Mouse (Mus musculus) activated CD4-positive, CD25-positive, alpha-beta regulatory T cell, adult 4 months (primary cell): ENCODE results near the gene Ythdf2. TPM values are rescaled to one million over a fixed set of nuclear protein-coding genes. Genes with fewer than 3 reads are reported as not detected.

Experiments used
- ATAC-seq: one replicate; pipeline ENCODE4 v1.8.0; 2017
- polyA plus RNA-seq, 2 experiments: library from polyadenylated mRNA; unstranded; fragments of 100-300 nt; shearing (Covaris generic); gene quantifications; one replicate each; pipeline ENCODE4 v1.2.1; 2017

Gene Ythdf2
- polyA plus RNA-seq, 2 experiments from 2014 or later, result 91.1 to 128 TPM

- no peak for ATAC-seq
Measured at GRCm38 (mm10) chr4:132145092-132145491, 67.0 kb downstream of the Ythdf2 start.

GRCm38 (mm10) chr4:132144080-132144841 lies 67.8 kb downstream of the Ythdf2 start, which contains the start of gene Oprd1:
Gene Oprd1, minus strand, starts transcription at chr4:132144486.
- ATAC-seq, result no peak

DNA sequence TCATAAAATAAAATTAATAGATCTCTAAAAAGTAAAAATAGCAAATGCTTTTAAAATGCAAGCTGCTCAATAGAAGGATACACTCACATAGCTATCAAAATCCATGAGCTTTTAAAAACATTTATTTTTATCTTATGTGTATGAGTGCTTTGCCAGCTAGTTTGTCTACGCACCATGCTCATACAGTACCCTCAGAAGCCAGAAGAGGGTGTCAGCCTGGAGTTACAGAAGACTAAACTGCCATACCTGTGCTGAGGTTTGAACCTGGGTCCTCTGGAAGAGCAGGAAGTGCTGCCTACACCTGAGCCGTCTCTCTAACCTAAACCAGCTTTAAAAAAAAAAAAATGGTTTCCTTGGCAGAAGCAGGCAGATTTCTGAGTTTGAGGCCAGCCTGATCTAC lies 73.5 kb downstream of the Ythdf2 start:
- ATAC-seq, result no peak

DNA sequence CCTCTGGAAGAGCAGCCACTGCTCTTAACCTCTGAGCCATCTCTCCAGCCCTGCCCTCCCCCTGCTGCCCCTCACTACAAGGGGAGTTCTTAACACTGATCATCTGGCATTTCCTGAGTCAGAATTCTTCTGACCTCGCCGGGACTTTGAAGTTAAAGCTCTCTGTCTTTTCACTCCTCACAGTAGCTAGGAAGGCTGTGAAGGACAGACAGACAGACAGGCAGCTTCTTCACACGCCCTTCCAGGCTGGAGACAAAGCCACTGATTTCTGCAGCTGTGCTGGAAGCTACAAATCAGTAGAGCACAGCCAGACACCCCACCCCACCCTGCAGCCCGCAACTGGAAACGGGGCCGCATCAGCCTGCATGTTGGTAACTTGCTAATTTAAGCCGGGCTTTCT lies 75.1 kb downstream of the Ythdf2 start:
- no peak for ATAC-seq

Other genes with a start within 250 kb of the Ythdf2 start
- gene Gm10300, start 137.6 kb downstream of the Ythdf2 start, polyA plus RNA-seq, result not detected
- 10 to 100 TPM; 26.9 to 27.1 TPM for gene Epb41, start 137.0 kb downstream of the Ythdf2 start, polyA plus RNA-seq
- not detected for gene Oprd1, start 67.8 kb downstream of the Ythdf2 start, polyA plus RNA-seq
- 10 to 100 TPM; 13.8 to 13.9 TPM for gene Gmeb1, start 49.3 kb upstream of the Ythdf2 start, polyA plus RNA-seq
- gene Taf12, start 62.1 kb upstream of the Ythdf2 start, polyA plus RNA-seq, result 10 to 100 TPM; 74.6 to 89.5 TPM
- gene Rab42, start 91.1 kb upstream of the Ythdf2 start, polyA plus RNA-seq, result not detected
- 10 to 100 TPM; 36.0 to 41.5 TPM for gene Trnau1ap, start 117.2 kb upstream of the Ythdf2 start, polyA plus RNA-seq
- 10 to 100 TPM in 1 of 2 experiments, 1 to 10 TPM in 1; 9.5 to 25.2 TPM for gene Rcc1, start 141.3 kb upstream of the Ythdf2 start, polyA plus RNA-seq
- gene Phactr4, start 210.2 kb upstream of the Ythdf2 start, polyA plus RNA-seq, result 1 to 10 TPM; 3.8 to 4.7 TPM